Mouse (Mus musculus): ENCODE data around the gene Cd200. TPM values are rescaled to one million over a fixed set of nuclear protein-coding genes. Genes with fewer than 3 reads are reported as not detected.

Cd200 gene
- polyA plus RNA-seq, 1 experiment from 2014 or later: 50.4 TPM

DNA sequence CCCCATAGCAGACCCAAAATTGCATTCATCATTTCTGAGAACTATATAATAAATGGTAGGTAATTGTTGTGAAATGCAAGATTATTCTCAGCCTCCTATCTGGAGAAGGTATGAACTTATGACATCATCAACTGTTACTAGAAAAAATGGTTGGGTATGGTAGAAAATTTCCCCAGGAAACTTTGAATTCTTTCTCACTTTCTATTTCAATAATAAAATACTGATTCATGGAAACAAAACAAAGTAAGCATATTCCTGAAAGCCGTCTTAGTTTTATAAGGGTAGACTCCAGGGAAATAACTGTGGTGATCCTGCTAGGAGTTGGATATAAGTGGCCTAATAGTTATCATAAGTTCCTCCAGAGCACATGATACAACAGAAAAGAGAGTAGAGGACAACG is 19.8 kb downstream of the Cd200 start:
- no peak overlapping the region for H3K9ac ChIP-seq (ENCODE audit: low read length)
- no peaks in the 10 kb centered on the region for H3K27me3 ChIP-seq (ENCODE audit: control insufficient read depth, insufficient read depth, low read length)
- no peaks in the 10 kb centered on the region; the same call in 1 of the 2 replicates for H3K36me3 ChIP-seq (ENCODE audit: control insufficient read depth, insufficient read depth, low read length)
- DNase-seq (ENCODE audit: low spot score, missing footprints) (no peak), ATAC-seq (ENCODE audit: low FRiP score) (no peak)
- H3K9me3 ChIP-seq (ENCODE audit: control insufficient read depth, low read length): no peaks in the 10 kb centered on the region
- no peak overlapping the region for H3K4me3 ChIP-seq (ENCODE audit: low read depth, low read length)
- H3K27ac ChIP-seq (ENCODE audit: low read depth, low read length): no peak overlapping the region
- H3K4me1 ChIP-seq (ENCODE audit: control insufficient read depth, insufficient read depth, low read length): no peaks in the 10 kb centered on the region
- H3K4me2 ChIP-seq: no peak overlapping the region
- WGBS: 87% methylated on average over 2 of the region's 2 CpGs

GRCm38 (mm10) chr16:45381811-45382210 is 27.0 kb downstream of the Cd200 start:
- ATAC-seq (ENCODE audit: low FRiP score): no peak
- H3K27me3 ChIP-seq (ENCODE audit: control insufficient read depth, insufficient read depth, low read length): no peaks in the 10 kb centered on the region
- H3K4me2 ChIP-seq: no peak overlapping the region
- H3K4me3 ChIP-seq (ENCODE audit: low read depth, low read length): no peak overlapping the region
- no peaks in the 10 kb centered on the region for H3K4me1 ChIP-seq (ENCODE audit: control insufficient read depth, insufficient read depth, low read length)
- no peak for DNase-seq (ENCODE audit: low spot score, missing footprints)
- no peaks in the 10 kb centered on the region for H3K36me3 ChIP-seq (ENCODE audit: control insufficient read depth, insufficient read depth, low read length)
- WGBS: 85% methylated on average over 3 of the region's 3 CpGs
- no peak overlapping the region for H3K27ac ChIP-seq (ENCODE audit: low read depth, low read length)
- no peaks in the 10 kb centered on the region for H3K9me3 ChIP-seq (ENCODE audit: control insufficient read depth, low read length)
- H3K9ac ChIP-seq (ENCODE audit: low read length): no peak overlapping the region

DNA sequence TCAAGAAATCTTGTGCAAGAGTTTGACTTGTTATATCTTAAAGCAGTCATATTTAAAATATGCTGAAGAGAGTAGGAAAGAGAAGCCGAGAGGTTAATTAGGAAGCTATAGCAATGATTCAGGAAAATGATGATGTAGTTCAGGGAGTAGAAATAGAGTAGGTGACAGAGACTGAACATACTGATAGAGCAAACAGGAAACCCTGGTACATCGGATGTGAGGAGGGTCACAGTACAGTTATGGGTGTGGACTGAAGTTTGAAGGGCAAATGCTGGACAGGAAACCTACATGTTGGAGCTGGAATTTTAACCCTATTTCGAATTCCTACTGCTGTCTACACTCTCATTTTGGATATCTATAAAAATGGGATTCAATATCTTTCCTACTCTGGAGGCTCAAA is 29.9 kb downstream of the Cd200 start:
- no peak overlapping the region for H3K4me3 ChIP-seq (ENCODE audit: low read depth, low read length)
- H3K4me2 ChIP-seq: no peak overlapping the region
- H3K36me3 ChIP-seq (ENCODE audit: control insufficient read depth, insufficient read depth, low read length): no peaks in the 10 kb centered on the region
- no peaks in the 10 kb centered on the region for H3K4me1 ChIP-seq (ENCODE audit: control insufficient read depth, insufficient read depth, low read length)
- no peak overlapping the region for H3K27ac ChIP-seq (ENCODE audit: low read depth, low read length)
- DNase-seq (ENCODE audit: low spot score, missing footprints): no peak
- H3K27me3 ChIP-seq (ENCODE audit: control insufficient read depth, insufficient read depth, low read length): no peaks in the 10 kb centered on the region
- WGBS: 84% methylated on average over 3 of the region's 3 CpGs
- H3K9me3 ChIP-seq (ENCODE audit: control insufficient read depth, low read length): no peaks in the 10 kb centered on the region
- no peak for ATAC-seq (ENCODE audit: low FRiP score)
- no peak overlapping the region for H3K9ac ChIP-seq (ENCODE audit: low read length)

- DNase-seq (ENCODE audit: low spot score, missing footprints): peak; percentile 2
- 92% methylated on average over 5 of the region's 5 CpGs for WGBS
- Histone ChIP-seq H3K27me3 (ENCODE audit: control insufficient read depth, insufficient read depth, low read length) (no peaks in the 10 kb centered on the region), H3K9ac (ENCODE audit: low read length) (no peak overlapping the region), H3K27ac (ENCODE audit: low read depth, low read length) (no peak overlapping the region), H3K4me2 (no peak overlapping the region), H3K4me1 (ENCODE audit: control insufficient read depth, insufficient read depth, low read length) (no peaks in the 10 kb centered on the region), H3K9me3 (ENCODE audit: control insufficient read depth, low read length) (no peaks in the 10 kb centered on the region), H3K4me3 (ENCODE audit: low read depth, low read length) (no peak overlapping the region), H3K36me3 (ENCODE audit: control insufficient read depth, insufficient read depth, low read length) (no peaks in the 10 kb centered on the region)
- ATAC-seq (ENCODE audit: low FRiP score): no peak
These were observed 30.5 kb downstream of the Cd200 start for GRCm38 (mm10) chr16:45378147-45378943.

DNA sequence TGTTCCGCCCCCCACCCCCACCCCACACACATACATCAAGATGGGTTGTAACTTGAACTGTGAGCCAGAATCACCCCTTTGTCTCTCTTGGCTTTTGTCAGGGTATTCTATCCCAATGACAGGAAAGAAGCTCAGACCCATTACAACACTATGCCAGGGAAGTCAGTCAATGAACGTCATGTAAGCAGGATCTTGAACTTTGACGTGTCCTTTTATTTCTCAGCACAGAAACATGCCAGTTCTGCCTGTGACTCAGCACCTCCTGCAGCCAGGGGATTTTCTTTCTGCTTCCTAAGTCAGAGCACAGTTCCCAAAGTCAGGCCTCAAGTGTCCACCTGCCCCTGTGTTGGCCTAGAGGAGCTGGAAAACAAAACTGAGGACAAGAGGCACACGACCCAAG is 31.5 kb downstream of the Cd200 start:
- Histone ChIP-seq H3K36me3 (ENCODE audit: control insufficient read depth, insufficient read depth, low read length) (no peaks in the 10 kb centered on the region), H3K9ac (ENCODE audit: low read length) (no peak overlapping the region), H3K4me3 (ENCODE audit: low read depth, low read length) (no peak overlapping the region), H3K4me2 (no peak overlapping the region), H3K27me3 (ENCODE audit: control insufficient read depth, insufficient read depth, low read length) (no peaks in the 10 kb centered on the region), H3K27ac (ENCODE audit: low read depth, low read length) (no peak overlapping the region), H3K4me1 (ENCODE audit: control insufficient read depth, insufficient read depth, low read length) (no peaks in the 10 kb centered on the region), H3K9me3 (ENCODE audit: control insufficient read depth, low read length) (no peaks in the 10 kb centered on the region)
- 85% methylated on average over 4 of the region's 4 CpGs for WGBS
- DNase-seq (ENCODE audit: low spot score, missing footprints) (no peak), ATAC-seq (ENCODE audit: low FRiP score) (no peak)

- no peak overlapping the region for H3K27ac ChIP-seq (ENCODE audit: low read depth, low read length)
- H3K4me3 ChIP-seq (ENCODE audit: low read depth, low read length): no peak overlapping the region
- 61% methylated on average over 2 of the region's 2 CpGs for WGBS
- ATAC-seq (ENCODE audit: low FRiP score) (no peak), DNase-seq (ENCODE audit: low spot score, missing footprints) (peak; percentile 26)
- H3K4me1 ChIP-seq (ENCODE audit: control insufficient read depth, insufficient read depth, low read length): no peaks in the 10 kb centered on the region
- H3K4me2 ChIP-seq: no peak overlapping the region
- no peak overlapping the region for H3K9ac ChIP-seq (ENCODE audit: low read length)
- H3K9me3 ChIP-seq (ENCODE audit: control insufficient read depth, low read length): no peaks in the 10 kb centered on the region
- no peaks in the 10 kb centered on the region for H3K27me3 ChIP-seq (ENCODE audit: control insufficient read depth, insufficient read depth, low read length)
- H3K36me3 ChIP-seq (ENCODE audit: control insufficient read depth, insufficient read depth, low read length): no peaks in the 10 kb centered on the region
These were observed 32.0 kb downstream of the Cd200 start for GRCm38 (mm10) chr16:45376812-45377211.

DNA sequence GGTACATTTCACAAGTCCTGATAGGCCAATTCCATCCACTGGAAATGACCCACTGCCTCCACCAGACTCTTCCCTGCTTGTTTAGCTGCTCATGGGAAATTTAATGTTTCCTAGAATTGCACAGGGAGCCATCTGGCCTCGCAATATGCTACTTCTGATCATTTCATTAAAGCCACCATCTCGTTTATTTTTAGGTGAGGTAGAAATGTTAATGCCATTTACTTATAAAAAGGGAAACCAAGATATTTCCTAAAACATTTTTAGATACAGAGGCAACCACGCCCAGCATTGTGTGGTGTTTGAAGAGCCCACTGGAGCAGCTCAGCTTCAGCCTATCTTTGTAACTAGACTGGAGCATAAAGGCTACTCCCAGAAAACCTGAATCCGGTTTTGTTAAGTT is 32.6 kb downstream of the Cd200 start:
- H3K9me3 ChIP-seq (ENCODE audit: control insufficient read depth, low read length): no peaks in the 10 kb centered on the region
- H3K4me3 ChIP-seq (ENCODE audit: low read depth, low read length): no peak overlapping the region
- peak; percentile 75 for DNase-seq (ENCODE audit: low spot score, missing footprints)
- no peaks in the 10 kb centered on the region for H3K36me3 ChIP-seq (ENCODE audit: control insufficient read depth, insufficient read depth, low read length)
- H3K4me1 ChIP-seq (ENCODE audit: control insufficient read depth, insufficient read depth, low read length): no peaks in the 10 kb centered on the region
- H3K9ac ChIP-seq (ENCODE audit: low read length): no peak overlapping the region
- no peak for ATAC-seq (ENCODE audit: low FRiP score)
- WGBS: 81% methylated on average over 4 of the region's 4 CpGs
- no peaks in the 10 kb centered on the region for H3K27me3 ChIP-seq (ENCODE audit: control insufficient read depth, insufficient read depth, low read length)
- H3K4me2 ChIP-seq: no peak overlapping the region
- no peak overlapping the region for H3K27ac ChIP-seq (ENCODE audit: low read depth, low read length)

GRCm38 (mm10) chr16:45375506-45376225 is 33.2 kb downstream of the Cd200 start:
- WGBS: 78% methylated on average over 2 of the region's 2 CpGs
- Histone ChIP-seq H3K4me1 (ENCODE audit: control insufficient read depth, insufficient read depth, low read length) (no peaks in the 10 kb centered on the region), H3K36me3 (ENCODE audit: control insufficient read depth, insufficient read depth, low read length) (no peaks in the 10 kb centered on the region), H3K4me3 (ENCODE audit: low read depth, low read length) (no peak overlapping the region), H3K27me3 (ENCODE audit: control insufficient read depth, insufficient read depth, low read length) (no peaks in the 10 kb centered on the region), H3K27ac (ENCODE audit: low read depth, low read length) (no peak overlapping the region), H3K9me3 (ENCODE audit: control insufficient read depth, low read length) (no peaks in the 10 kb centered on the region), H3K4me2 (no peak overlapping the region), H3K9ac (ENCODE audit: low read length) (no peak overlapping the region)
- DNase-seq (ENCODE audit: low spot score, missing footprints) (peak; percentile 75), ATAC-seq (ENCODE audit: low FRiP score) (no peak)

GRCm38 (mm10) chr16:45374074-45374473 is 34.8 kb downstream of the Cd200 start:
- no peaks in the 10 kb centered on the region for H3K4me1 ChIP-seq (ENCODE audit: control insufficient read depth, insufficient read depth, low read length)
- 81% methylated on average over 2 of the region's 2 CpGs for WGBS
- ATAC-seq (ENCODE audit: low FRiP score) (no peak), DNase-seq (ENCODE audit: low spot score, missing footprints) (no peak)
- H3K36me3 ChIP-seq (ENCODE audit: control insufficient read depth, insufficient read depth, low read length): no peaks in the 10 kb centered on the region
- H3K9ac ChIP-seq (ENCODE audit: low read length): no peak overlapping the region
- no peak overlapping the region for H3K27ac ChIP-seq (ENCODE audit: low read depth, low read length)
- H3K4me2 ChIP-seq: no peak overlapping the region
- no peaks in the 10 kb centered on the region for H3K27me3 ChIP-seq (ENCODE audit: control insufficient read depth, insufficient read depth, low read length)
- no peak overlapping the region for H3K4me3 ChIP-seq (ENCODE audit: low read depth, low read length)
- H3K9me3 ChIP-seq (ENCODE audit: control insufficient read depth, low read length): no peaks in the 10 kb centered on the region
